Mouse (Mus musculus) embryonic stem cell, embryonic (primary cell): ENCODE measurements around the gene Ttc7b.

Experiments used
- CTCF ChIA-PET, 4 experiments: fragments of 300-600 bp in 2 of 4; fragments of 350-600 bp in 2 of 4; sonication (Branson Sonifier 250); formaldehyde crosslinking; loops; one replicate each; lab custom pipeline; 2022; ENCODE audit warnings: inconsistent platforms in 2 of 4; lab: Charles Lee
- POLR2A ChIA-PET, 4 experiments: fragments of 300-600 bp in 2 of 4; fragments of 350-600 bp in 2 of 4; sonication (Branson Sonifier 250); formaldehyde crosslinking; loops; one replicate each; lab custom pipeline; 2022; ENCODE audit warnings: antibody characterized with exemption in 4 of 4, inconsistent platforms in 1 of 4; lab: Charles Lee

The Ttc7b gene

GRCm38 (mm10) chr12:100399126-100399727 is 121.4 kb downstream of the Ttc7b start:
- CTCF ChIA-PET = no interaction called here
- POLR2A ChIA-PET = interaction anchor here in 1 of 4 experiments (1.1 kb wide), 1 partner anchor 20 kb away, joined by 4 read pairs; no protein-coding TSS in a partner anchor

GRCm38 (mm10) chr12:100398268-100398943 is 122.2 kb downstream of the Ttc7b start:
- ChIA-PET CTCF (no interaction called here), POLR2A (interaction anchor here in 1 of 4 experiments (1.1 kb wide), 1 partner anchor 18 kb away, joined by 3 read pairs; no protein-coding TSS in a partner anchor)

DNA sequence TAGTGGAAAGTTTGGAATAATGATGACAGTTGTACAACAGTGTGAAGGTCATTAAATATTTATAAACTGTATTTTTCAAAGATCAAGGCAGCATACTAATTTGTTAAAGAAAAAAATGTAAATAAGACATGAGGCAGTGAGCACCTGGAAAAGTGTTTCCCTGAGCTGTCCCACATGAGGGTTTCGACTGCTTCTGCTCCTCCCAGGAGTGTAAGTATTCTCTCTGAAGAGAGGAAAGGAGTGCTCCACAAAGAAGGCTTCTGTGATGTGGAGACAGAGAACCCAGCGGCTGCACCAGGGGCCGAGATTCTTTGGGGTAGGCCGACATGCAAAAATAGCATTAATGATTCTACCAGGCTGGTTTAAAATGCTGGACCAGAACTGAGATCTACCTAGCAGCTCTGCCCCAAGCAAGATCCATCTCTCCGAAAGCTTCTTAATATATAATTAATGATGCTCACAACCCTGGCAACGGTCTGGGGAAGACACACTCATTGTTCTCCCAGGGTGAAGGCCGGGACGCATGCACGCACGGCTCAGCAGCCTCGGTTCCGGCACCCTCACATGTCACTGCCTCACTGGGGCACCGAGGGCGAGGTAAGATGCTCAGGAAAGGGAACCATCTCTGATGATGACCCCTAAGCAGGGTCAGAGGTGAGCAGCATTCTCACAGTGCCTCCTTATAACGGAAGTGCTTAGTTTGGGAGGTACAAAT is 123.0 kb downstream of the Ttc7b start:
- CTCF ChIA-PET = no interaction called here
- POLR2A ChIA-PET = interaction anchor here in 2 of 4 experiments (0.5 to 1.1 kb wide), 2 partner anchors 18 to 507 kb away, joined by 3 read pairs; no protein-coding TSS in a partner anchor

DNA sequence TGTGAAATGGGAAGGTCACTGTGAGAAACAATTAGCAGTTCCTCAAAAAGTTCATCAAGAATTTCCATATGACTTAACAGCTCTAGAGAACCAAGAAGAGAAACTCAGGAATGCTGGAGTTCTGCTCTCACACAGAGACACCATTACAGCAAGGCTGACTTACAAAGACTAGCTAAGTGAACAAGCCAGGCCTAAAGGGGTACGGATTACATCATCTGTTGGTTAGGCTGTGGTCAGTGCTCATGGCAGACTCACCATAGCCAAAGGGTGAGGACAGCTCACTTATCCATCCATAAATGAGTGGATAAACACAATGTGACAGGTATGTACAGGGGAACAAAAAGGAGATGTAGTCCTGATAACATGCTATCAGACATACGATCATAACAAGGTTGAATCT is 123.8 kb downstream of the Ttc7b start:
- ChIA-PET CTCF (no interaction called here), POLR2A (interaction anchor here in 1 of 4 experiments (0.5 kb wide), 1 partner anchor 508 kb away, joined by 3 read pairs; no protein-coding TSS in a partner anchor)

DNA sequence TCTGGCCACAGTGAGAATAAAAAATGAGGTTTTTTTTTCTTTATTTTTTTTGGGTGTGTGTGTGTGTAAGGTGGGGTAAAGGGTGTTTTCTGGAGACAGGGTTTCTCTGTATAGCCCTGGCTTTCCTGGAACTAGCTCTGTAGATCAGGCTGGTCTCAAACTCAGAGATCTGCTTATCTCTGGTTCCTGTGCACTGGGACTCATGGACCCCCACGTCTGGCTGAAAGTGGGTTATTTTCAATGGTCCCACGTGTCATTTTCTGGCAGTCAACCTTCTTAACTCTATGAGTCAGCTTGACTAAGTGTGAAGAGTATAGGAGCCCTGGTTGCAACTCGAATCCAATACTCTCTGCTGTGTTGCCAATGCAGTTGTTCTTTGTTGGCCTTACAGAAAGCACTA is 127.1 kb downstream of the Ttc7b start:
- ChIA-PET POLR2A (interaction anchor here in 1 of 4 experiments (1.1 to 1.4 kb wide), 3 partner anchors 21 to 149 kb away, joined by 3 read pairs; no protein-coding TSS in a partner anchor), CTCF (no interaction called here)

DNA sequence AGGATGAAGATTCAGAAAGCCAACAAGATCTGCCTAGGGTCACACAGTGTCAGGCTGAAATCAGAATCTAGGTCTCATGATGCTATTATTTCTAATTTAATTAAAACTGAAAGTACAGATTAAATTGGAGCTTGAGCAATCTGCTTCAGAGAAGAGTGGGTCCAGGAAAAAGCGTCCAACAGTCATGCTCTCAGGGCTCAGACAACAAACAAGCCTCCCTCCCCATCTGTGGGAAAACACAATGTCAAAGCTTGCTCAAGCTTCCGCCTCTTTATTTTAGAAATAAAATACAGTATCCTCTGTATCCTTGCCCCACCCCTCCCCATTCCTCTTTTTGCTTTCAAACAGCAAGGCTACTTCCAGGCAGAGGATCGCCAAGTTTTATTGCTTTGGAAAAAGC is 127.5 kb downstream of the Ttc7b start:
- ChIA-PET CTCF (no interaction called here), POLR2A (interaction anchor here in 1 of 4 experiments (1.1 to 1.4 kb wide), 3 partner anchors 21 to 149 kb away, joined by 3 read pairs; no protein-coding TSS in a partner anchor)

DNA sequence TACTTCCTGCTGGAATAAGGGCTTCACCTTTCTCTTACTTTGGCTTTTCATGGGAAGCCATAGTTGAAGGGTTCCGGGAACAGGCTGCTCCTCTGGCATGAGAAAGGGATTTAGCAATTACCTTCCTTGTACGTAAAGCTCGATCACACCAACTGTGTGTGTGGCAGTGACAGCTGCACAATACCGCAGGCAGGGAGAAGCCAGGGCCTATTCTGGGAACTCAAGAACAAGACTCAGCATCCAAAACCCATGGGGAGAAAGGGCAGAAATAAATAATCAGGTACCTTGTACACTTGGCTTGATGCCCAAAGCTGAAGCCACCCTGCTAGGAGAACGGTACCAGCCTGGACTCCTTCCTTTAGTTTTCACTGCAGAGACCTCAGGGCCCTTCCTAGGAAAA is 128.2 kb downstream of the Ttc7b start:
- ChIA-PET CTCF (no interaction called here), POLR2A (no interaction called here)

DNA sequence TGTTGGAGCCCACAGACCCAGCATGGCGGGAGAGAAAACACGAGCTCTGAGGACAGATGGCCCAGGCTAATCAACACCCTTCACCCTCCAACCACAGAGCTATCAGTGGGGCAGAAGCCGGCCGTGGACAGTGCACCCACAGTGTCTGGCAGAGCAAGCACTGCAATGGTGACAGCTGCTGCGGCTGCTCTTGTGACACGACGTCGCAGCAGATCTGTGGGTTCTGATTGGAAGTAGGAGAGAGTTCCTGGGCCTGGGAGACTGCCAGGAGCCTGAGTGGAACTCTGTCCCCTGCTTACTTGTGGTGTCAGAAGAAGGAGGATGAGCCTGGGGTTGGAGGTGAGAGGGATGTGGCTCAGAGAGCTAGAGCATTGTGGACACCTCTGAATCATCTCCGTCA is 128.7 kb downstream of the Ttc7b start:
- POLR2A ChIA-PET = interaction anchor here in 1 of 4 experiments (0.7 kb wide), 1 partner anchor 142 kb away, joined by 3 read pairs; no protein-coding TSS in a partner anchor

DNA sequence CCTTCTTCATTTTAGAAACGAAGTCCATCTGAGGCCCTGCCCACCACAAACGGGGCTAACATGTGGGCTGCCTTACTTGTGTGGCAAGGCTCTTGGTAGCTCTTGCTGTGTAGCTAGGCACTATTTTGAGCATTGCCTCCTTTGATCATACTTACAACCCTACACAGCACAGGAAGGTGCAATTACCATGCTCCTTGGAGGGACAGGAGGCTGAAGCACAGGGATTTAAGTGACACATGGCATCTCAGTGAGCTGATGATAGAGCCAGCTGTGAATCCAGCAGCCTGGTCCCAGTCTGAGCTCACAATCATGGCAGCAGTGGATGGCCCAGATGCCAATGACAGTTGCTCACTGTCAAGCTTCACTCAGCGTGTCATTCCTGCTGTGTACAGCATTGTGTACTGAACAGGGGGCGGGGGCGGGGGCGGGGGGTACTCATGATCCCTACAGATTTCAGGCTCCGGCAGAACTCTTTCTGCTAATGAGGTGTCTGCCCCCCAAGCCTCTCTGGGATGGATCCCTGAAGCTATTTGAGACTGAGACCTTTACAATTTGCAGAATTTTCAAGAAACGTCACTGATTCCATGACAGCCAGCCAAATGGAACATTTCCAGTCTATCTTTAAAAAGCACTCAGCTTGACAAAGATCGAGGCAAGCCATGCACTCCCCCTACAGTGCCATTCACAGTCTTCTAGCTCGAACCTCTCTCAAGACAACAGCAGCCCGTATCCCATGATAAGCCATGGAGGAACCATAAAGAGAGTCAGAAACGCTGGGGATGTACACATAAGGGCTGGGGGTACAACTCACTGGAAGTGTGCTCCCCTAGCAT is 130.5 kb downstream of the Ttc7b start:
- ChIA-PET POLR2A (interaction anchor here in 3 of 4 experiments (0.6 to 1.4 kb wide), 7 partner anchors 19 to 764 kb away, joined by 3 to 16 read pairs (median 3); no protein-coding TSS in a partner anchor), CTCF (interaction anchor here in 1 of 4 experiments (0.6 to 0.7 kb wide), 2 partner anchors 148 to 271 kb away, joined by 3 to 4 read pairs; no protein-coding TSS in a partner anchor)

More for the DNA sequence above, 128.7 kb downstream of the Ttc7b start:
- CTCF ChIA-PET = interaction anchor here in 1 of 4 experiments (0.7 kb wide), 1 partner anchor 56 kb away, joined by 3 read pairs; no protein-coding TSS in a partner anchor

DNA sequence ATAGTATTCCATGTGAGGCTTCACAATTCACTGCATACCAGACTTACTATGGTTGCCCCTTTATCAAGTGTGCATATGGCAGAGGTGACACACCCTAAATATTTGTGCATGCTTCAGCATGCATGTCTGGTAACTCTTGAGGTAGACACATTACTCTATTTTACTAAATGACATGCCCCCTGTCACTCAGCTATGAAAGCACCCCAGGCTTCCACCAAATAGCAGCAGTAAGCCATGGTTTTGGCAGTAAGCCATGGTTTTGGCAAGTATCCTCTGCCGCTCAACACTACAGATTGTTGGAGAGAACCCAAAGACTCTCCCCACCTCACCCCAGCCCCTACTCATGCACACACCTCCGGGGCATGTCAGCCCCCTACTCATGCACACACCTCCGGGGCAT is 134.4 kb downstream of the Ttc7b start:
- CTCF ChIA-PET = no interaction called here

GRCm38 (mm10) chr12:100382526-100382925 is 138.1 kb downstream of the Ttc7b start:
- POLR2A ChIA-PET = no interaction called here
- CTCF ChIA-PET = no interaction called here

More for the DNA sequence above, 134.4 kb downstream of the Ttc7b start:
- POLR2A ChIA-PET = interaction anchor here in 1 of 4 experiments (1.2 kb wide), 1 partner anchor 187 kb away, joined by 3 read pairs; the partner anchor contains the start of gene Calm1

DNA sequence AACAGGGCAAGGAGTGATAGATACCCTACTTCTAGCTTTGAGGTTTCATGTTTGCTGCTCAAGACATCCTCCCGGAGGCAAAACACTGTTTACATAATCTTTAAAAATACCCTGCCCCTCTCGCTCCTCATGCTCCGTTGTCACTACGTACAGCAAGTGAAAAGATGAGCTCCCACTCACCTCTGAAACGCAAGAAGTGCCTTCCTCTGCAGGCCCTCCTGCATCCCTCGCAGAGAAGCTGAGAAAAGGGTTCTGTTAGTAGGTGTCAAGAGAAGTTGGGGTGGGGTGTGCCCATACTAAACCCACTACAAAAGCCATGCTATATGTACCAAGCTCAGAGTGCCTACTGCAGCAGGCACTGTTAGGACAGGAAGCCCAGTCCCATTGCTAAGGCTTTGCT is 138.7 kb downstream of the Ttc7b start:
- POLR2A ChIA-PET = no interaction called here

DNA sequence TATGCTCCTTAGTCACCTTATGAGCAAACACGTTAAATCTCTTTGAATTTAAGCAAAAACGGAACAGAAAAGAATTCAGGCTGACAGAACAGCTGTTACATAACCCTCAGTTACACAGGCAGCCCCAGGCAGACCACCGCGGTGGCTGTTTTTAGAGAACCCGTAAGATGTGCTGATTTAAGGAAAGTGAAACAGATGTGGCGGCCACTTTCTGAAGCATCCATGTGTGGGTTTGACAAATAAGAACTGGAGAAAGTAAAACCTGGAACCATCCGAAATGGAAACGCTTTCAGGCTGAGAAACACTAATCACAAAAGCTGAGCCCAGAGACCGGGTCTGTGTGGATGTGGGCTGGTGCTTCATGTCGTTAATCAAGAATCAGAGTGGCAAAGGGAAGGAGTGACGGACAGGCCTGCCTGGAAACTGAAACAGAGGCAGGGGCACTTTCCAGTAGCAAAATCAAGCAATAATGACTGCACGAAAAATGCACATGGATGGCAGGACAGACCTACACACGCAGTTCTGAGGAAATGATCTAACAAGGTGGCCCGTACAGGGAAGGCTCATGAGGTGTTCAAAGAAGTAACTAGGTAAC is 139.8 kb downstream of the Ttc7b start:
- CTCF ChIA-PET = no interaction called here
- POLR2A ChIA-PET = interaction anchor here in 1 of 4 experiments (0.9 kb wide), 1 partner anchor 11 kb away, joined by 3 read pairs; no protein-coding TSS in a partner anchor

More for the DNA sequence above, 138.7 kb downstream of the Ttc7b start:
- CTCF ChIA-PET = no interaction called here

- CTCF ChIA-PET = no interaction called here
- POLR2A ChIA-PET = interaction anchor here in 2 of 4 experiments (0.7 to 1.6 kb wide), 4 partner anchors 10 to 149 kb away, joined by 3 to 4 read pairs (median 3); no protein-coding TSS in a partner anchor
Observed at GRCm38 (mm10) chr12:100379833-100380232, 140.8 kb downstream of the Ttc7b start.

GRCm38 (mm10) chr12:100378266-100378665 is 142.4 kb downstream of the Ttc7b start:
- POLR2A ChIA-PET = interaction anchor here in 1 of 4 experiments (0.6 kb wide), 1 partner anchor 20 kb away, joined by 3 read pairs; no protein-coding TSS in a partner anchor
- CTCF ChIA-PET = no interaction called here

DNA sequence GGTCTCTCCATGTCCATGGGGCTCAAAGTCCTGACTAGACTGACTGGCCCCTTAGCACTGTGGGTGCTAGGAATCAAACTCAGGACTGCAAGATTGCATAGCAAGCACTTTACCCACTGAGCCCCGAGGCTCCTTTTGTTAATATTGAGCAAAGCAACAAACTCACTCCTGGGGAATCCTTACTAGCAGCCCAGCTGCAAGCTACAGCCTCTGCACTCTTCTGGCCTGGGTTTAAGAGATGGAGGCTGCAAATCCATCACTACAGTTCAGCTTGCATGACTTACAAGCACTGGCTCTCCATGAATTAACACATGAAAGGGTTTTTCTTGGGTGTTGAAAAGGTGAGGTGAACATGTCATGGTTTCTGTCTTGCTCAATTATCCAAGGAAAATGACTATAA is 142.8 kb downstream of the Ttc7b start:
- CTCF ChIA-PET = no interaction called here
- POLR2A ChIA-PET = interaction anchor here in 1 of 4 experiments (0.6 kb wide), 1 partner anchor 20 kb away, joined by 3 read pairs; no protein-coding TSS in a partner anchor

GRCm38 (mm10) chr12:100375801-100376200 is 144.8 kb downstream of the Ttc7b start:
- POLR2A ChIA-PET = no interaction called here
- CTCF ChIA-PET = no interaction called here
